Mouse (Mus musculus): Measurements from ENCODE around the gene Olfr354. TPM values are rescaled to one million over a fixed set of nuclear protein-coding genes. Genes with fewer than 3 reads are reported as not detected.

Gene Olfr354
- not detected for total RNA-seq (2021)

- no peak for DNase-seq
Observed at GRCm38 (mm10) chr2:36905380-36905779, at the start of gene Olfr354. Olfr354 (plus strand) TSS chr2:36905680.

GRCm38 (mm10) chr2:36862560-36862959 lies 42.9 kb upstream of the Olfr354 start, which contains the start of gene Olfr351:
Olfr351 (minus strand) TSS chr2:36862660.
- no peak for DNase-seq

- no peak for DNase-seq
Observed at GRCm38 (mm10) chr2:36868160-36868559, 37.3 kb upstream of the Olfr354 start, which contains the start of gene Olfr352. Olfr352 (plus strand) TSS chr2:36868460.

DNA sequence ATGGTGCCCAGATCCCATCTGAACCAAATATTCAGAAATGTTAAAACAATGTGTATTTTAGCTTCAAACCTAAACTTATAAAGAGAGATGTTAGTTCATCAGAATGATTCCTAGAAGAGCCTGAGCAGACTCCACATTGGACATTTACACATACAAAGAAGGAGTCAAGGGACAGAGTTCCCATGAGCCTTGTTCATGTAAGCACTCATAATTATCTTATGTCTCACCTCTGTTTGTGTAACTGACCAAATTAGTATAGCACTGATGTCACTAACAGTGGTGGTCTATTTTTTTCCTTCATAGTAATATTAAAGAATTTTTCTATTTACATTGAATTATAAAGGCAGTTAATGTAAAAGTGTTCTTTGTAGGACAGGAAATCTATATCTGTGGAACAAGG lies 12.6 kb upstream of the Olfr354 start, which contains the start of gene Olfr353:
TSS of gene Olfr353 (minus strand) at position 101 of the 400 bp plus-strand sequence.
- no peak for DNase-seq

DNA sequence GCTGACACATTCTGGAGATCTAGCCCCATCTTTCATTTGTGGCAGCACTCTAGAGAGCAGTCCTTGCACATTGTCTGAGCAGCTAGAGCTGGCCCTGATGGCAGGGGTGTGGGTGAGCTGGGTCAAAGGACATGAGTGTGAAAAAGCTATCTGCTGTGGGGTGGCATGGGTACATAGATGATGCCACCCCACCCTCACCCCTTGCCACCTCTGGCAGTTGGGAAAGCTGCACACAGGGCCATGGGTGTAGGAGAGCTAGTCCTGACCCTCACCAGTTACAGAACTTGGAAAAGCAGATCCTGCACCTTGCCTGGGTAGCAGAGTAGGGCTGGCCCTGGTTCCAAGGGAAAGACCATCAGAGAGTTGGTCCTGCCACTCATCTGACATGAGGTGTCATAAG lies 8.4 kb upstream of the Olfr354 start:
- DNase-seq, result no peak

DNA sequence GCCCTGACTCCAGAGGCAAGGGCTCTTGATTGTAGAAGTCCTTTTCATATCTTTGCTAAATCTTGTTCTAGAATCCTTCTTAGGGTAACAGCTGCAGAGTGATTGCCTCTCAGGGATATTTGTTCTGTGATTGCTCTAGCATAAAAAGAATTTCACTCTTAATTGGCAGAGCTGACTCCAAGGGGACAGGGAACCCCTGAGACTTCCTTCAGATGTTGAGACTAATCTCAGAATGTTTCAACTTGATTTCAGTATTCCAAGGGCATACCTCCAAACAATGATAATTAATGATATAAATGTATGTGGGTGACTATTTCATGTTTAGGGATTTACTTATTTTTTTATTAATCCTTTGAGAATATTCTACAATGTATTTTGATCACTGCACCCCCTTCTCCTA lies 23.3 kb downstream of the Olfr354 start, which contains the start of gene Olfr355:
TSS of gene Olfr355 (minus strand) at position 101 of the 400 bp plus-strand sequence.
- DNase-seq, result no peak

DNA sequence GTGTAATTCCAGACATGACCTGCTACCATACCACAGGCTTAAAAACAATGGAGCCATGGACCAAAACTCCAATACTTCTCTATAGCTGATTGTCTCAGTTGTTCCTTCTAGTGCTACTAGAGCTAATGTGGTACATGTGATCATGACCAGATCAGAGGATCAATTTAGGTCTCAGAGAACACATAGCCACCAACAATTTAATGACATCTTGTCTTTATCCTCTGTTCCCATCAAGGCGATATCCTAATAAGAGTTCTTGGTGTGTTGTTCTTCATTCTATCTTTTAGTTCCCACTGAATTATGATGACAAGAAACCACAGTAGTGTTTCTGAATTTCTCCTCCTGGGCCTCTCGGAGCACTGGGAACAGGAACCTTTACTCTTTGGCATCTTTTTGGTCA lies 31.3 kb downstream of the Olfr354 start, which contains the start of gene Olfr356:
TSS of gene Olfr356 (plus strand) at position 301 of the 400 bp plus-strand sequence.
- no peak for DNase-seq

Other genes with a start within 250 kb of the Olfr354 start
- gene Olfr346, start 219.9 kb upstream of the Olfr354 start, total RNA-seq (2021), result not detected
- not detected for gene Olfr347, start 173.8 kb upstream of the Olfr354 start, total RNA-seq (2021)
- not detected for gene Olfr348, start 121.4 kb upstream of the Olfr354 start, total RNA-seq (2021)
- gene Olfr50, start 115.1 kb upstream of the Olfr354 start, total RNA-seq (2021), result not detected
- not detected for gene Olfr3, start 88.6 kb upstream of the Olfr354 start, total RNA-seq (2021)
- not detected for gene Olfr350, start 59.4 kb upstream of the Olfr354 start, total RNA-seq (2021)
- not detected for gene Olfr351, start 43.0 kb upstream of the Olfr354 start, total RNA-seq (2021)
- gene Olfr352, start 37.2 kb upstream of the Olfr354 start, total RNA-seq (2021), result not detected
- not detected for gene Olfr353, start 12.7 kb upstream of the Olfr354 start, total RNA-seq (2021)
- gene Olfr355, start 23.2 kb downstream of the Olfr354 start, total RNA-seq (2021), result not detected
- not detected for gene Olfr356, start 31.4 kb downstream of the Olfr354 start, total RNA-seq (2021)
- gene Olfr357, start 88.1 kb downstream of the Olfr354 start, total RNA-seq (2021), result not detected
- gene Olfr358, start 103.7 kb downstream of the Olfr354 start, total RNA-seq (2021), result not detected
- gene Olfr360, start 160.1 kb downstream of the Olfr354 start, total RNA-seq (2021), result not detected
- gene Olfr361, start 183.6 kb downstream of the Olfr354 start, total RNA-seq (2021), result not detected
- gene Olfr362, start 212.2 kb downstream of the Olfr354 start, total RNA-seq (2021), result not detected
- not detected for gene Olfr364-ps1, start 233.6 kb downstream of the Olfr354 start, total RNA-seq (2021)

Measured in layer of hippocampus, postnatal 36 days (tissue).